Mouse (Mus musculus): ENCODE measurements at regions not wholly inside any gene's neighbourhood (a gene's known extent, or its start where the extent isn't known, plus 50 kb on each side); places are given as distances from the start of the nearest gene placed in this dataset.

DNA sequence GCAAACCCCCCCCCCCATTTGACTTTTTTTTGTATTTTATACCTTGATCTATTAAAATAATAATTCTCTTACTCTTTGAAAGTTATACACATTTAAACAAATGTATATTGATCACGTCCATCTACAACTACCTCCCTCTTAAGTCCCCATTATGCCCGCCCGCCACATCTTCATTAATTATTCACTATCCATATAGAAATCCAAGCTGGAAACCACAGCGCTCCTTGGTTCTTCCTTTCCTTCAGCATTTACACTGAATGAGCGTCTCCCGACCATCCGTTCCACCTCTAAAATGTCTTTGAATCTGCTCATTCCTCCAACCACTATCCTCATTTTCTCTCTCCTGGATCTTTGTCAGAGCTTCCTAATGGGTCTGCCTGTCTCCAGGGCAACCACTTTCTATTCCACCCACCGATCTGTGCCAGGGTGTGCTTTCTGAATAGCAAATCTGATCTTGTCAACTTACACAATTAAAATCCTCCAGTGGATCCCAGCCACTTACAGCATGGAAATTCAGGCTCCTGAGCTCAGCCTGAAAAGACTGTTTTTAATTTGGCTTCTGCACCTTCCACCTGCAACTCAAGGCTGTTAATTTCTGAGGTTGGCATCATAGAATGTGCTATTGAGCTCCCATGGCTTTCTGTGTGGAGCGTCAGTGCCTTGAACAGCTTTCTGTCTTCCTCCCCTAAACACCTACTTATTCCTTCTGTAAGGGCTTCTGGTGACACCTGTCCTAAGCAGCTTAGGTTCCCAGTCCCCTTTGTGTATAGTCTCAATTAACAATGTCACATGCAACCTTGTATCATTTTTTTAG, 265.5 kb downstream of the Spry2 start:
- H3K27ac ChIP-seq (ENCODE audit: control insufficient read depth, low read depth, low read length) = no peak overlapping the region
- no peaks in the 10 kb centered on the region for H3K27me3 ChIP-seq (ENCODE audit: control insufficient read depth in 1 of 2, insufficient read depth in 2 of 2, low read length in 2 of 2)
- no peaks in the 10 kb centered on the region for H3K9me3 ChIP-seq (replicated peaks; ENCODE audit: insufficient read depth, low read length)
- TF ChIP-seq ELF1 (IDR thresholded peaks at IDR 0.05; ENCODE audit: low read depth, low read length) = no peak
- TF ChIP-seq BHLHE40 (IDR thresholded peaks at IDR 0.05; ENCODE audit: borderline replicate concordance, low read depth, low read length) = no peak
- TF ChIP-seq ETS1 (IDR thresholded peaks at IDR 0.05; ENCODE audit: low read depth, low read length) = no peak
- TF ChIP-seq CTCF (IDR thresholded peaks at IDR 0.05 in 2 of 3, conservative IDR thresholded peaks at IDR 0.05 in 1 of 3; ENCODE audit: control insufficient read depth in 1 of 3, insufficient read depth in 1 of 3, low read depth in 2 of 3, low read length in 3 of 3, poor library complexity in 1 of 3, severe bottlenecking in 1 of 3) = no peak
- no peak for TF ChIP-seq USF1 (IDR thresholded peaks at IDR 0.05; ENCODE audit: low read depth, low read length)
- no peak for TF ChIP-seq KAT2A (conservative IDR thresholded peaks at IDR 0.05; ENCODE audit: low read depth, low read length)
- no peak for TF ChIP-seq E2F4 (IDR thresholded peaks at IDR 0.05; ENCODE audit: borderline replicate concordance, low read depth, low read length)
- TF ChIP-seq RAD21 (IDR thresholded peaks at IDR 0.05; ENCODE audit: low read depth, low read length) = no peak
- no peak for TF ChIP-seq TCF12 (IDR thresholded peaks at IDR 0.05; ENCODE audit: low read depth, low read length)
- no peak for TF ChIP-seq CHD1 (IDR thresholded peaks at IDR 0.05; ENCODE audit: low read depth, low read length)
- TF ChIP-seq MXI1 (IDR thresholded peaks at IDR 0.05; ENCODE audit: low read depth, low read length) = no peak
- TF ChIP-seq ZKSCAN1 (IDR thresholded peaks at IDR 0.05; ENCODE audit: low read depth, low read length) = no peak
- TF ChIP-seq MEF2A (IDR thresholded peaks at IDR 0.05; ENCODE audit: extremely low read depth, insufficient replicate concordance, low read depth, low read length, poor library complexity, severe bottlenecking) = no peak
- H3K4me3 ChIP-seq (ENCODE audit: control insufficient read depth in 1 of 2, insufficient read depth in 1 of 2, low read depth in 2 of 2, low read length in 2 of 2) = no peak overlapping the region
- no peaks in the 10 kb centered on the region for H3K36me3 ChIP-seq (ENCODE audit: control insufficient read depth in 1 of 2, insufficient read depth in 2 of 2, low read length in 2 of 2)
- H3K4me1 ChIP-seq (ENCODE audit: control insufficient read depth in 1 of 2, insufficient read depth in 2 of 2, low read length in 2 of 2) = peaks cover 0 to 5% of the 10 kb centered on the region in 2 experiments; a peak in 1 of 4 replicates
- H3K9ac ChIP-seq (ENCODE audit: control insufficient read depth, low read depth, low read length, poor library complexity, severe bottlenecking) = no peak overlapping the region
- DNase-seq (ENCODE audit: low read depth, low spot score) = no peak
- H3K79me2 ChIP-seq (ENCODE audit: control insufficient read depth, insufficient read depth, low read length, poor library complexity) = no peaks in the 10 kb centered on the region

DNA sequence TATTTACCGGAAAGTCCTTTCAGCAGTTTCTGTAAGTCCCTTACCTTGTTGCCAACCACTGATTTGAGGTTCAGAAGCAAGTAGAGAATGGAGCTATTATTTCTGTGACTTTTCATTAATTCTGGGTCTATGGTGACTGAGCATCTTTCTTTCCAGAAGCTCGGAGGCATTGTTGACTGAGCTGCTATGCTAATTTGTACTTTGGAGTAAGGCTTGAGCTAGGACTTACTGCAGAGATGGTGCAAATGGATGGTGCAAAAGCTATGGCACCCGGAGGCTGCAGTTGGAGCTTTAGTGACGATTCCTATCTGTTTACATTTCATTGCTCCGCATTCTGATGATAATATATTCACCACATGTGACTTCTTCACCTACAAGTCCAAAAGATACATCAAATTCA, 266.2 kb downstream of the Spry2 start:
- H3K9me3 ChIP-seq (replicated peaks; ENCODE audit: insufficient read depth, low read length) = no peaks in the 10 kb centered on the region
- H3K79me2 ChIP-seq (ENCODE audit: control insufficient read depth, insufficient read depth, low read length, poor library complexity) = no peaks in the 10 kb centered on the region
- no peak overlapping the region for H3K9ac ChIP-seq (ENCODE audit: control insufficient read depth, low read depth, low read length, poor library complexity, severe bottlenecking)
- no peaks in the 10 kb centered on the region for H3K36me3 ChIP-seq (ENCODE audit: control insufficient read depth in 1 of 2, insufficient read depth in 2 of 2, low read length in 2 of 2)
- no peak overlapping the region for H3K27ac ChIP-seq (ENCODE audit: control insufficient read depth, low read depth, low read length)
- DNase-seq (ENCODE audit: low read depth, low spot score) = no peak
- H3K27me3 ChIP-seq (ENCODE audit: control insufficient read depth in 1 of 2, insufficient read depth in 2 of 2, low read length in 2 of 2) = no peaks in the 10 kb centered on the region
- H3K4me3 ChIP-seq (ENCODE audit: control insufficient read depth in 1 of 2, insufficient read depth in 1 of 2, low read depth in 2 of 2, low read length in 2 of 2) = no peak overlapping the region
- TF ChIP-seq MAZ (IDR thresholded peaks at IDR 0.05; ENCODE audit: low read depth, low read length) (no peak), USF2 (IDR thresholded peaks at IDR 0.05; ENCODE audit: borderline replicate concordance in 1 of 2, insufficient read depth in 1 of 2, low read depth in 1 of 2, low read length in 2 of 2) (no peak), ETS1 (IDR thresholded peaks at IDR 0.05; ENCODE audit: low read depth, low read length) (no peak), RAD21 (IDR thresholded peaks at IDR 0.05; ENCODE audit: low read depth, low read length) (no peak), ZKSCAN1 (IDR thresholded peaks at IDR 0.05; ENCODE audit: low read depth, low read length) (no peak), MAX (IDR thresholded peaks at IDR 0.05; ENCODE audit: low read length) (no peak)
- H3K4me1 ChIP-seq (ENCODE audit: control insufficient read depth in 1 of 2, insufficient read depth in 2 of 2, low read length in 2 of 2) = peaks cover 0 to 5% of the 10 kb centered on the region in 2 experiments; a peak in 1 of 4 replicates
